Mouse (Mus musculus) cerebellum, adult (tissue): ENCODE measurements around the gene BC005624.
A peak's percentile ranks its signal among the peaks of the same experiment; 100 is the strongest.
"Not testable (repeated sequence)": the region's sequence is repeated elsewhere in the genome, so short reads cannot be mapped to it uniquely, and the experiment has no call there.

Experiments
- ATAC-seq: cut with Nextera tagmentation; 2 replicates; pipeline ENCODE4 v1.9.2; 2017; ENCODE audit warnings: mild to moderate bottlenecking, moderate library complexity, mixed read lengths; ENCODE audit not compliant: insufficient number of reproducible peaks, low FRiP score, low TSS enrichment

Gene BC005624

DNA sequence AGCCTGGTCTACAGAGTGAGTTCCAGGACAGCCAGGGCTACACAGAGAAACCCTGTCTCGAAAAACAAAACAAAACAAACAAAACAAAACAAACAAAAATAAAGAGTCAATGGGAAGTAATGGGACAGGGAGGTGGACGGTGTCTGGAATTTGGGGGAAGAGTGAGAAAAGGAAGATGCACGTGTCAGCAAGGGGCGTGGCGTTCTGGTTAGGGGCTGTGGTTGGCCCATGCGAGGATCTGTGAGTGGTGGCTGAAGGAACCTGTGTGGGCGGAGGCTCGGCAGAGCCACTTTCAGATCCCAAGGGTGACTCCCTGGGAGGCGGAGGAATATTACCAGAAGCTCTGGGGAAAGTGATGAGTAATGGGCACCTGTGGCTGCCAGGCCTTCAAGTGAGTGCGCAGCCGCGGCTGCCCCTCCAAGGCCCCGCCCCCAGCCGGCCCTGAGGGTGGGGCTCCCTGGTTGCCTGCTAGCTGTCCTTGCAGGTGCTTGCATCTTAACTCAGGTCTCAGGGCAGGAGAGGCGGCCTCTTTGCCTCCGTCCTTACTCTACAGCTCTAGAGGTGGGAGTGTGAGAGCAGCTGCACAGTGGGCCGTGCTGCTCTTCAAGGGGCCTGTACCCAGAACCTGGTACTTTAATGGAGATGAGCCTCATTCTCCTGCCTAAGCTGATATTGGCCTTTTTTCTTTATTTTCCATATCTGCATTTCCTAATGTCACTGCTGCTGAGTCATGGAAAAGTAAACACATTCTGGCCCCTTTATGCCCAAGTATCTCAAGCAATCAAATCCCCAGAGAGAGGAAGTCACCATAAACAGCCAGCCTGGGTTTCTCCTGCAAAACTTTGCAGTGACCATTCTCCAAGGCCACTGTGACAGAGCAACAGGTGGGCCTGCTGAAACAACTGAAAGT is 3.4 kb upstream of the BC005624 start:
- ATAC-seq, result no peak

DNA sequence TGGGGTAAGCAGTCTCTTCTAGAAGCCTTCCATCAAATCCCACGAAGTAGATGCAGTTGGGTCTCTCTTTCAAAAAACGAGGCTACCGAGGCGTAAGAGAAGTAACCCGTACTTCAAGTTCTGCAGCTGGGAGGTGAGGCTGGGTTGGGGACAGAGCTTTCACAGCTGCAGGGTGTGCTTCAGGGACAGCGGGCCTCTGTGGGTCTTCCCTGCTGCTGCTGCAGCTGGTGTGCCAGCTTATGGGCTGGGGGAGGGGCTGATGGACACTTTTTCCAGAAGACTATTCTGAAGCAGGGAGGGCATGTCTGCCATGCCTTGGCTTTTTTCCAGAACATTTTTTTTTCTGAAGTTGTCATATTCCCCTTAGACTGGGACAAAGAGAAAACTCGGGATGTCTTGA is 1.0 kb upstream of the BC005624 start:
- ATAC-seq, result no peak

DNA sequence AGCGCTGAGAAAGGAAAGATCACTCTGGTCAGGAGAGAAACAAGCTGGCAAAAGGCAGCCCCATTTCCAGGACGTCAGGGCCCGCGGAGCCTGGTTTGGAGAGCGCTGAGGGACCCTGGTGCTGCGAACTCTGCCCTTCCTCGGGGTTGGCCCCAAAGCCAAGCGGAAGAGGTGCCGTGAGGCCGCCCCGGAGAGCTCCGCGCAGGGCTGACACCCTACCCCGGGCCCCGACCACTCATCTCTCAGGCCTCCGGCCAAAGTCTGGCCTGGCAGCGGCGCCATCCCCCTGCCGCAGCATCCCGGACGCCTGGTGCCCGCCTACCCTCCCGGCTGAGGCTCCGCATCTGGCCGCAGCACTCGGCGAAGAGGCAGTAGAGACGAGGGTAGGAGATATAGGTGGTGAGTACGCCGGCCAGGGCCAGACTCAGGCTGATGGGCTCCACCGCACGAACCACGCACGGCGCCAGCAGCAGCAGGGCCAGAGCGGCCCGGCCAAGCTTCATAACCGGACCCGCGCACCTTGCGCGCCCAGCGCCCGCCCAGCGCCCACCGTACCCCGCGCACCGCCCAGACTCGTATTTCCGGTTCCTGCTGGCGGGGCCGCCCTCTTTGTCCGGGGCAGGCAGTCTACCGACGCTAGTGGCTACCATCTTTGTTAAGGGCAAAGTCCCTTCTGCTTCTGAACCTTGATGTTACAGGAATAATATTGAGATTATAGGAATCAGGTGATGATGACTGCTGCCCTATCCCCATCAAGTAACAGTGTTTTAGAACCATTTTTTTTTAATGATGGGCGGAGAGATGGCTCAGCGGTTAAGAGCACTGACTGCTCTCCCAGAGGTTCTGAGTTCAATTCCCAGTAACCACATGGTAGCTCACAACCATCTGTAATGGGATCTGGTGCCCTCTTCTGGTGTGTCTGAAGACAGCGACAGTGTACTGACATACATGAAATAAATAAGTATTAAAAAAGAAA is 14.4 kb downstream of the BC005624 start, which contains the start of gene Tor1a:
TSS of gene Tor1a (minus strand) at position 582 of the 976 bp plus-strand sequence.
- peak; percentile 89 for ATAC-seq

DNA sequence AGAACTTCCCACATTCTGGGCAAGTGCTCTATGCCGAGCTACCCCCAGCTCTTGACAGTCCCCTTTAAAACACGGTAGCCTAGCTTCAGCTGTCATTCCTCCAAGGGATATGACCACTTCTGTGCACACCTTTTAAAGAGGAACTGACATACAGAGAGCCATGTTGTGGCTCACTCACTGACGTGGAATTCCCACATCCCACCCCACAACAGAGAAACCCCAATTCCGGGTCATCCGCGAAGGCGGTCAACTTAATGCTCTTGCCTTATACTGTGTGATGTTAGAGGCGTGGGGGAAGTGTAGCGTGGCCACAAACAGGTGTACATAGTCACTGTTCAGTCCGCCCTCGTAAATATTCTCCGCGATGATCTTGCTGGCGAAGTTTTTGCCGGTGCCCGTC is 15.2 kb downstream of the BC005624 start:
- ATAC-seq, result no peak

DNA sequence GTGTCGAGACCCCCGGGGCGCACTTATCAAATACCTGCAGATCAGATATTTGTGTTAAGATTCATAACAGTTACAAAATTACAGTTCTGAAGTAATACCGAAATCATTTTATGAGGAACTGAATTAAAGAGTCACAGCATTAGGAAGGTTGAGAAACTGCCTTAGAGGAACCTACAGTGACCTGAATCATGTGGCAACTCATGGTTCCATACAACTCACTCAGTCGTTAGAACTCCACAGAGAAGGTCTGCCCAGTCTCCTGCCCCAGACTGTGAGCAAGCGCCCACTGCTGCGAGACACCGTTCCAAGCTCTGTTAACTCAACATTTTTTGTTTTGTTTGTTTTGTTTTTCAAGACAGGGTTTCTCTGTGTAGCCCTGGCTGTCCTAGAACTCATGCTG is 16.4 kb downstream of the BC005624 start:
- no peak for ATAC-seq

- ATAC-seq, result no peak
Observed at GRCm38 (mm10) chr2:30962570-30963254, 19.3 kb downstream of the BC005624 start.

DNA sequence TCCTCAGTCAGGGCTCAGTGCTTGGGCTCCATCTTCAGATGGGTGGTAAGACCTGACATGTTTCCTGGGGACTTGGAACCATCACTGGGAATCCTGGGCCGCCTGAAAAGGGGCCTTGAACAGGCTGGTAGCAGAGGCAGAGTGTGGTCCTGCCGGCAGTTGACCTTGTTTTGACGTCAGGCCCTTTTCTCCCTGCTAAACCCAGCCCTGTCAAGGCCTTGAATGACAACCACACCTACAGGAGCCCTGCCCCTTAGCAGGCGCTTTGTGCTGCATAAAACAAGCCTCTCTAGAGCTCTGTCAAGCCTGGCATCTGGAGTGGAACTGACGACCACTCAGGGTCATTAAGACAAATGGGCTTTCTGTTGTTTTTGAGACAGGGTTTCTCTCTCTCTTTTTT is 22.1 kb downstream of the BC005624 start:
- ATAC-seq, result no peak

DNA sequence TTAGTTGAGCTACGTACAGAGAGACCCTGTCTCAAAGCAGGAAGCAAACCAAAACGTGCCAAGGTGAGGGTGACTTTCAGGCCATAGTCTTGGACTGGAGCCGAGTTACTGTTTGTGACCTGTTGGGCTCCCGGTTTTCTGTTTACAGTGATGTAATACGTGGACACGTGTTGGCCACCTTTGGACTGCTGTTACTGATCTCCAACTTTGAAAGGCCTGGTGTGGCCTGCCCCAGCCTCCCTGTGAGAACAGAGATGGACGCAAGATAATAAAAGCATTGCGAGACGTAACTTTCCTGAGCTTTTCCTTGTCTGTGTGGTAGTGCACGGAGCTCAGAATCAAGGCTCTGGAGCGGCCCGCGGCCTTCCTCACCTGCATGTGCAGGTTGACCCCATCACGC is 23.3 kb downstream of the BC005624 start:
- ATAC-seq, result no peak

DNA sequence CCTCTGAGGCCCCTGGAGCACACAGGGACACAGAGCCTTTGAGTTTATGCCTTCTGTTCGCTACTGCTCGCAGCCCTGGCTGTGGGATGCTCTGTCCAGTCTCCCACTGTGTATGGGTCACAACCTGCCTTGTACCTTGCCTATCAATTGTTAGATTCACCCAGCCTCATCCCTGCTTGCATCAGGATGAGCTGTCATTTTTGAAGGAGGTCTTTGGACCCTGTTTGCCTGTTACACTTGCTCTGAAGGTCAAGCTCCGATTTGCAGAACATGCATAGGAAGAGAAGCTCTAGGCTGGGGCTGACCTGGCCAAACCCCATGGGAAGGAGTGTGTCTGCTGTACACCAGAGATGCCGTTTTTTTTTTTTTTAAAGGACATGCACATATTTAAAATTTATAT is 24.5 kb downstream of the BC005624 start:
- no peak for ATAC-seq

DNA sequence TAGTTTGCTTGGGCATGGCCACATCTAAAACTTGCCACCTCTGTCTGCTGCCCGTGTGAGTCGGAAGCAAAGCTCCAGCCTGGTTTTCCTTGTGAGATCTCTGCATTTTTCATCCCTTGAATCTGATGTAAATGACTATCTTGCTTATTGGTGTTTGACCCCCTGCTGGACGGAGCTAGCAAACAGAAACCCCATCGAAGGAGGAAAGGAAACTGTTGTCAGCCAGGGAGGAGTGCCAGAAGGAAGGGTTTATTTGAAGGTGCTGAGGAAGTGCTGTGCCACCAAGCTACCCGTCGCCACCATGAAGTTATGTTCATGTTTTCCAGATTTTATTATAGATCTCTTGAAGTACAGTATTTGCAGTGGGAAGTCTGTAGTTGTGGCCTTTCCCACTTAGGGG is 27.2 kb downstream of the BC005624 start:
- no peak for ATAC-seq

- peak; percentile 94 for ATAC-seq
Observed at GRCm38 (mm10) chr2:30952824-30953490, 29.0 kb downstream of the BC005624 start, which contains the start of gene Tor1b. Gene Tor1b (plus strand): TSS chr2:30952959.

- ATAC-seq, result no peak
Observed at GRCm38 (mm10) chr2:30952457-30952823, 29.6 kb downstream of the BC005624 start.

- ATAC-seq, result peak; percentile 49; the same call in 1 of the 2 replicates
Observed at GRCm38 (mm10) chr2:30942603-30943011, 39.4 kb downstream of the BC005624 start.

DNA sequence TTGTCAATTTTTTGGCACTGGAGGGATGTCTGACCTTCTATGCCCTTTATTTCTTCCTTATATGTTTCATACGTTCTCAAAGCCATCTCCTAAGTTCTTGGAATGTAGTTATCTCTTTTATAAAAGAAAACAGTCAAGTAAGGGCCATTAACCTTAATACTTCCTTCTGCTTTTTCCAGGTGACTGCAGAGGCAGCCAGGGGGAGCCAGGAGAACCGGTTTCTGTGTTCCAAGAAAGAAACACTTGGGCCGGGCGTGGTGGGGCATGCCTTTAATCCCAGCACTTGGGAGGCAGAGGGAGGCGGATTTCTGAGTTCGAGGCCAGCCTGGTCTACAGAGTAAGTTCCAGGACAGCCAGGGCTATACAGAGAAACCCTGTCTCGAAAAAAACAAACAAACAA is 39.9 kb downstream of the BC005624 start:
- not testable (repeated sequence) for ATAC-seq

DNA sequence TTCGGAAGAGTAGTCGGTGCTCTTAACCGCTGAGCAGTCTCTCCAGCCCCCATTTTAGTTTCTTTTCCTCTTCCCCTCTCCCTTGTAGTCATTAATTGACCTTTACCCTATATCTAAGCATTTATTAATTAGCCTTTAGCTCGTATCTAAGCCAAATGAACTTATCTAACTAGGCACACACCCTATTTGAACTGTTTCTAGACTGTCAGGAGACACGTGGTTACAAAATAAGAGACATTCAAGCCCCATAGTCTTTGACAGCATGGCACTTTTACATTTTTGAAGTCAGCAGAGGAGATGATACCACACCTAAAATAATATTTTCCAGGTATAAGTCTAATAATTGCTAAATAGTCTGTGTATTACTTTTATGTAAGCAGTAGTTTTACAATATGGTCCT is 40.4 kb downstream of the BC005624 start:
- ATAC-seq, result no peak

DNA sequence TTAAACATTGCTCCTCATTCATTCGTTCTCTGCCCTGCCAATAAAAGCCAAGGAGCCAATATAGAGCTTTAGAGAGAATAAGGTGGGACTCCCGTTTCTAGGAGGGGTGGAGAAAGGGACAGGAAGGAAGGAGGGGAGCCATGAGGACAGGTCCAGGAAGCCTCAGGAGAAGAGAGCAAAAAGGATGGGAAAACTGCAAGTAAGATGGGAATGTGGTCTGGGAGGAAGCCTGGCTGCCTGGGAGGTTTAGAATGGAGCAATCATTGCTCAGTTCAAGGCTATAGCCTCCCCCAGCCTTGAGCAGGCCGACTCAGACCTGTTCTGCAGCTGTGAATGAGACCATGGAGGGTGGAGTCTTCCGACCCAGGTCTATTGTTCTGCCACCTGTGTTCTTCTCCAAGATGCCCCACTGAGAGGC is 43.4 kb downstream of the BC005624 start:
- ATAC-seq, result no peak

DNA sequence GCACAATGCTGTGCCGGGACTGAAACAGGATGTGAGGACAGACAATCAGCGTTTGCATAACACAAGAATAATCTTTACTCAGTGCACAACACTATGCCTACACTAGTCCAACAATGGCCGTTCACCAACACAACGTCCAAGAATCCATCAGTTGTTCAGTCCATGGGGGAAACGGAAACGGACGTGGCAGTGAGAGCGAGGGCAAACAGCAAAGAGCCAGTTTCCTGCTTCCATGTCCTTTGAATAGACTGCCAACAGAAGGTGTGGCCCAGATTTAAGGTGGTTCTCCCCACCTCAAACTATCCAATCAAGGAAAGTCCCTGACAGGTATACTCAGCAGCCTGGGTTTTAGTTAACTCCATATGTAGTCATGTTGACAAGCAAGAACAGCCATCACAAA is 44.3 kb downstream of the BC005624 start:
- no peak for ATAC-seq

GRCm38 (mm10) chr2:30936808-30937207 is 45.2 kb downstream of the BC005624 start:
- ATAC-seq, result no peak

- ATAC-seq, result no peak
Observed at GRCm38 (mm10) chr2:30933917-30934450, 48.0 kb downstream of the BC005624 start.

DNA sequence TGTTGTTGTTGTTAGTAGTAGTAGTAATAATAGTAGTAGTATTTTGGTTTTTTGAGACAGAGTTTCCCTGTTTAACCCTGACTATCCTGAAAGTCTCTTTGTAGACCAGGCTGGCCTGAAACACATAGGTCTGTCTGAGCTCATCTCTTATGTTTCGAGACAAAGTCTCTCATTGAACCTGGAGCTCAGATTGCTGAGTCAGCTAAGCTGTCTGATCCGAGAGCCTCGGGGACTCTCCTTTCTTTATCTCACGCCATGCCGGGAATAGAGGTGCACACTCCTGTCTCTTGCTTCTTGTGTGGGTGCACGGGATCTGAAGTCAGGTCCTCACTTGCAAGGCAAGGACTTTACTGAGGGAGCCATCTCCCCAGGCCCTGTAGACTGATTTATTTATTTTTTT is 49.0 kb downstream of the BC005624 start:
- ATAC-seq, result no peak
